Mouse (Mus musculus) CH12.LX (cell line): ENCODE data around the gene Gprasp1. TPM values are rescaled to one million over a fixed set of nuclear protein-coding genes. Genes with fewer than 3 reads are reported as not detected.

Experiments used
- DNase-seq: peaks from one replicate; pipeline ENCODE4 v3.0.0-alpha.2; 2013; ENCODE audit errors: extremely low read depth
- H3K27ac ChIP-seq: 2 replicates; pipeline ENCODE4 v1.5.1; 2012; ENCODE audit warnings: low read depth, mild to moderate bottlenecking, control low read depth, moderate library complexity; ENCODE audit not compliant: insufficient read depth
- H3K27me3 ChIP-seq: replicated peaks from 2 replicates; pipeline ENCODE3; 2012; ENCODE audit warnings: inconsistent platforms
- H3K36me3 ChIP-seq, 2 experiments: replicated peaks in 1 of 2; 2 replicates each; pipeline versions ENCODE3 to v1.6.1; 2012; ENCODE audit warnings: inconsistent platforms in 1 of 2, low read length in 1 of 2, mild to moderate bottlenecking in 1 of 2, mixed read lengths in 1 of 2, moderate library complexity in 1 of 2; ENCODE audit not compliant: control insufficient read depth in 1 of 2, insufficient read depth in 1 of 2
- H3K4me1 ChIP-seq, 2 experiments: 2 replicates each; pipeline ENCODE4 v1.6.1; 2012; ENCODE audit warnings: inconsistent platforms in 1 of 2, moderate library complexity in 1 of 2; ENCODE audit not compliant: insufficient read depth in 2 of 2, control insufficient read depth in 1 of 2
- H3K4me2 ChIP-seq: 2 replicates; pipeline ENCODE4 v1.6.1; 2012; ENCODE audit warnings: low read depth, mild to moderate bottlenecking, control low read depth; ENCODE audit not compliant: poor library complexity, insufficient read depth, severe bottlenecking
- H3K4me3 ChIP-seq, 3 experiments: fragments of 150-350 bp in 1 of 3; sonication (generic) in 1 of 3; replicated peaks in 1 of 3; 2 replicates each; pipeline versions ENCODE3 to v1.5.1; 2011 to 2012; ENCODE audit warnings: low read depth in 2 of 3, low read length in 2 of 3, mild to moderate bottlenecking in 2 of 3, moderate library complexity in 2 of 3, control low read depth in 1 of 3, improper control_type of control experiment in 1 of 3, inconsistent platforms in 1 of 3, mixed read lengths in 1 of 3; ENCODE audit not compliant: poor library complexity in 1 of 3
- H3K79me2 ChIP-seq: replicated peaks from 2 replicates; pipeline ENCODE4 v1.6.1; 2012; ENCODE audit warnings: mild to moderate bottlenecking, moderate library complexity; ENCODE audit not compliant: control insufficient read depth, poor library complexity, insufficient read depth, severe bottlenecking; ENCODE audit errors: extremely low read depth
- H3K9ac ChIP-seq: 2 replicates; pipeline ENCODE4 v1.6.1; 2012; ENCODE audit warnings: low read depth, mild to moderate bottlenecking, control low read depth, moderate library complexity; ENCODE audit not compliant: insufficient read depth
- H3K9me3 ChIP-seq: replicated peaks from 2 replicates; pipeline ENCODE3; 2012; ENCODE audit warnings: low read length, inconsistent platforms, mixed read lengths
- CHD2 ChIP-seq: IDR thresholded peaks from 2 replicates; pipeline ENCODE4 v1.6.1; 2011; ENCODE audit warnings: low read length, improper control_type of control experiment
- IRF4 ChIP-seq: IDR thresholded peaks from 2 replicates; pipeline ENCODE4 v1.6.1; 2014; ENCODE audit warnings: low read depth, mild to moderate bottlenecking, inconsistent platforms, low read length, improper control_type of control experiment
- MAFK ChIP-seq: IDR thresholded peaks from 2 replicates; pipeline ENCODE4 v1.6.1; 2011; ENCODE audit warnings: low read length, improper control_type of control experiment; ENCODE audit not compliant: insufficient replicate concordance
- MEF2A ChIP-seq: IDR thresholded peaks from 2 replicates; pipeline ENCODE4 v1.6.1; 2014; ENCODE audit warnings: low read depth, mild to moderate bottlenecking, inconsistent platforms, low read length, improper control_type of control experiment, borderline replicate concordance
- NELFE ChIP-seq: IDR thresholded peaks from 2 replicates; pipeline ENCODE4 v1.6.1; 2011; ENCODE audit warnings: low read depth, low read length, improper control_type of control experiment
- NRF1 ChIP-seq: IDR thresholded peaks from 2 replicates; pipeline ENCODE4 v1.6.1; 2014; ENCODE audit warnings: low read depth, mild to moderate bottlenecking, inconsistent platforms, low read length, improper control_type of control experiment, moderate library complexity
- PAX5 ChIP-seq: IDR thresholded peaks from 2 replicates; pipeline ENCODE4 v1.6.1; 2012; ENCODE audit warnings: low read length, inconsistent platforms, mixed read lengths
- RCOR1 ChIP-seq: conservative IDR thresholded peaks from 2 replicates; pipeline ENCODE4 v1.6.1; 2012; ENCODE audit warnings: low read depth, mild to moderate bottlenecking, inconsistent platforms, low read length, improper control_type of control experiment
- UBTF ChIP-seq: IDR thresholded peaks from 2 replicates; pipeline ENCODE4 v1.6.1; 2012; ENCODE audit warnings: low read depth, mild to moderate bottlenecking, inconsistent platforms, low read length, improper control_type of control experiment, moderate library complexity
- ZC3H11A ChIP-seq: IDR thresholded peaks from 2 replicates; pipeline ENCODE4 v1.6.1; 2012; ENCODE audit warnings: low read depth, mild to moderate bottlenecking, inconsistent platforms, low read length, improper control_type of control experiment
- ZKSCAN1 ChIP-seq: IDR thresholded peaks from 2 replicates; pipeline ENCODE4 v1.6.1; 2012; ENCODE audit warnings: low read depth, inconsistent platforms, low read length, improper control_type of control experiment, borderline replicate concordance
- ZMIZ1 ChIP-seq: IDR thresholded peaks from 2 replicates; pipeline ENCODE4 v1.6.1; 2012; ENCODE audit warnings: low read depth, mild to moderate bottlenecking, inconsistent platforms, low read length, improper control_type of control experiment
- ZNF384 ChIP-seq: IDR thresholded peaks from 2 replicates; pipeline ENCODE4 v1.6.1; 2012; ENCODE audit warnings: low read depth, low read length, improper control_type of control experiment, inconsistent platforms
- dilution Hi-C: fragments of 300-500 bp; cut with MboI; formaldehyde crosslinking; loops from 2 replicates; pipeline ENCODE4 v1.14.3; 2020; ENCODE audit warnings: low sequenced_read_pairs; ENCODE audit not compliant: extremely low pct_unique_long_range_greater_than_20kb, extremely low pct_ligation_motif_present
- in situ Hi-C: fragments of 300-500 bp; cut with MboI; formaldehyde crosslinking; loops from 3 replicates; pipeline ENCODE4 v1.14.3; 2019; ENCODE audit warnings: low sequenced_read_pairs, low pct_ligation_motif_present, low pct_unique_long_range_greater_than_20kb, mixed read lengths
- polyA plus RNA-seq: library from polyadenylated mRNA; unstranded; fragments of >175 nt; gene quantifications from 2 replicates; pipeline ENCODE4 v1.2.1, GENCODE M21; 2012; ENCODE audit warnings: low read depth; ENCODE audit not compliant: insufficient read length
- total RNA-seq, 2 experiments: library from RNA; depleted of rRNA; stranded (reverse); fragments of 300-350 nt in 1 of 2; fragments of >200 nt in 1 of 2; gene quantifications; 2 replicates each; pipeline ENCODE4 v1.2.3; 2012 to 2014

Gprasp1 gene
- total and polyA plus RNA-seq, 3 experiments = 6.4 to 15.7 (median 9.3) TPM

DNA sequence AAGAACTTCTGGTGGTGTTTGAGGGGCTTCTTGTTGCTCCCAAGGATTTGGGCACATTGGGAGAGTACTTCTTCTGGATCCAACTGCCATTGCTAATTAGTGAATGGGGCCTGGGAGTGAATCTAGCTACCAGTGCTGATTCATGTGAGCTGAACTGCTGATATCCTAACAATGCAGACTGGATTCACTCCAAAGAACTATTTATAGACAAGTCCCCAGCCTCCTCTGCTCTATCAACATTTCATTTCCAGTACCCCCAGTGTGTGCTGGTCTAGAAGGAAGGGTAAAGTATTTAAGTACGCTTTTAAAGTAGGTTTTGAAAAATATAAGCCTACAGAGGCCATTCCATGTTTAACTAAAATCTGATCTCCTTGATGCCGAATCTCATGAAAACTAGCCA, 29.7 kb upstream of the Gprasp1 start:
- H3K27me3 ChIP-seq = no peaks in the 10 kb centered on the region

DNA sequence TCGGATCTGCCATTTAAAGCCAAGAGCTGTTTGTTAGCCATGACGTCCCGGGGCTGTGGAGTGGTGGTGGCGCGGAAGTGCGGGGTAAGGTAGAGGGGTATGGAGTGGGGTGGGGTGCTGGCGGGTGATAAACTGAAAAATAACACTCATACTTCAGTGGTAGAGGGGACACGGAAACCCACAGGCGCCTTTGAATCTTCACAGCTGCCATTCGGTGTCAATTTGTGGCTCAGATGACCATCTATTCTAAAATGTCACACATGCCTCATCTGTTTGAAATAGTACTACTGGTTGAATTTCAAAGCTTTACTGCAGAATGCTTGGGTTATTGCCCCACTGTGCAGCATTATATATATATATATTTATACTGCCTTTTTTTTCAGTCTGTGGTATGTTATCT, 17.4 kb upstream of the Gprasp1 start, which contains the start of gene Tmsb15a:
TSS of gene Tmsb15a (minus strand) at position 101 of the 400 bp plus-strand sequence.
- H3K79me2 ChIP-seq = no peaks in the 10 kb centered on the region
- dilution Hi-C loops (no loop called here), in situ Hi-C loops (no loop called here)
- H3K27ac ChIP-seq = no peak within 1 kb of the TSS
- no peaks in the 10 kb centered on the region for H3K9me3 ChIP-seq
- DNase-seq = no peak
- no peak within 1 kb of the TSS for H3K9ac ChIP-seq
- no peak within 1 kb of the TSS for H3K4me2 ChIP-seq
- no peaks in the 10 kb centered on the region for H3K27me3 ChIP-seq
- H3K4me3 ChIP-seq = no peak within 1 kb of the TSS
- H3K4me1 ChIP-seq = no peaks in the 10 kb centered on the region
- no peaks in the 10 kb centered on the region for H3K36me3 ChIP-seq
- TF ChIP-seq ZKSCAN1 (no peak), ZNF384 (no peak), PAX5 (no peak)

More for the DNA sequence above, 29.7 kb upstream of the Gprasp1 start:
- no peak overlapping the region for H3K4me2 ChIP-seq
- no peak overlapping the region for H3K4me3 ChIP-seq
- no peaks in the 10 kb centered on the region for H3K36me3 ChIP-seq
- H3K27ac ChIP-seq = no peak overlapping the region
- no peak for DNase-seq
- dilution Hi-C loops (no loop called here), in situ Hi-C loops (no loop called here)
- H3K4me1 ChIP-seq = no peaks in the 10 kb centered on the region
- no peak overlapping the region for H3K9ac ChIP-seq
- no peaks in the 10 kb centered on the region for H3K9me3 ChIP-seq
- TF ChIP-seq ZC3H11A = no peak
- no peak for TF ChIP-seq UBTF
- TF ChIP-seq NELFE = no peak
- TF ChIP-seq ZMIZ1 = no peak
- TF ChIP-seq IRF4 = no peak
- no peak for TF ChIP-seq ZNF384
- TF ChIP-seq NRF1 = no peak
- TF ChIP-seq CHD2 = no peak
- TF ChIP-seq MEF2A = no peak
- no peak for TF ChIP-seq MAFK
- TF ChIP-seq RCOR1 = no peak
- H3K79me2 ChIP-seq = no peaks in the 10 kb centered on the region
